Mouse (Mus musculus) spleen, adult 2 months (tissue): ENCODE measurements around the gene Gm20388. TPM values are rescaled to one million over a fixed set of nuclear protein-coding genes. Genes with fewer than 3 reads are reported as not detected.

Experiments
- DNase-seq, 2 experiments: peaks; one replicate each; pipeline versions ENCODE4 v3.0.0 to v3.0.0-alpha.2; 2012 to 2021; ENCODE audit warnings: low spot score in 2 of 2, low read depth in 1 of 2
- H3K27ac ChIP-seq: fragments of 200-500 bp; 2 replicates; pipeline ENCODE4 v1.5.1; 2012; ENCODE audit warnings: low read length, inconsistent platforms; ENCODE audit not compliant: insufficient read depth
- H3K27me3 ChIP-seq: fragments of 200-500 bp; 2 replicates; pipeline ENCODE4 v1.6.1; 2012; ENCODE audit warnings: mild to moderate bottlenecking, moderate library complexity, low read length, inconsistent platforms; ENCODE audit not compliant: control insufficient read depth, insufficient read depth
- H3K36me3 ChIP-seq: fragments of 200-500 bp; 2 replicates; pipeline ENCODE4 v1.6.1; 2012; ENCODE audit warnings: mild to moderate bottlenecking, low read length, inconsistent platforms; ENCODE audit not compliant: control insufficient read depth, insufficient read depth
- H3K4me1 ChIP-seq: fragments of 200-500 bp; 2 replicates; pipeline ENCODE4 v1.6.1; 2011; ENCODE audit warnings: inconsistent platforms; ENCODE audit not compliant: control insufficient read depth, insufficient read depth, insufficient read length
- H3K4me3 ChIP-seq: fragments of 200-500 bp; 2 replicates; pipeline ENCODE4 v1.5.1; 2011; ENCODE audit warnings: mild to moderate bottlenecking, inconsistent platforms; ENCODE audit not compliant: insufficient read depth, insufficient read length; ENCODE audit errors: extremely low read depth
- CTCF ChIP-seq: fragments of 200-500 bp; IDR thresholded peaks from 2 replicates; pipeline ENCODE4 v1.5.1; 2011; ENCODE audit warnings: mild to moderate bottlenecking, inconsistent platforms; ENCODE audit not compliant: insufficient read depth, insufficient read length, insufficient replicate concordance; ENCODE audit errors: extremely low read depth
- POLR2A ChIP-seq: fragments of 200-500 bp; IDR thresholded peaks from 2 replicates; pipeline ENCODE4 v1.6.1; 2011; ENCODE audit warnings: low read depth, low read length, inconsistent platforms
- WGBS: fragments of 180-500 bp; shearing (Covaris S2); methylation state at CpG from one replicate; pipeline ENCODE4 v1.1.7; 2018; 5-methylcytosine and 5-hydroxymethylcytosine counted together
- polyA plus RNA-seq: library from polyadenylated mRNA; depleted of rRNA; stranded (reverse); fragments of >200 nt; gene quantifications from 2 replicates; pipeline ENCODE4 v1.2.3, GENCODE M21; 2012

Gm20388 gene
- polyA plus RNA-seq, 1 experiment: 26.1 TPM

DNA sequence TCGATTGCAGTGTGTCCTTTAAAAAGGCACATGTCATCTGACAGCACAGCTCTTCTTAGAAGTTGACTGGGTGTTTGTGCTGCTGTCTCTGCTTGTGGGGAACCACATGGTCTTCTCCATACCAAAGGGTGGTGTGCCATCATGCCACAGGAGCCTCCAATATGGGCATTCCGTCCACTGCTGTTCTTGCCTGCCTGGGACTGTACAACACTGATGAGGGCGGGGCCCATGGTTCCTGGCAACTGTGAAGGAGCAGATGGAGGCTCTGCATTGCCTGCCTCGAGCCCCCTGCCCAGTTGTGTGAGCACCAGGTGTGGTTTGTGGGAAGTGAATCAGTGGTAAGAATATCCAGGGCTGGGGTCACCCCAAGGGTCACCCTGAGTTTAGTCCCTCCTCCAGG, 2112.1 kb downstream of the Gm20388 start:
- DNase-seq: no peak
- 71% methylated on average over 4 of the region's 4 CpGs for WGBS
- Histone ChIP-seq H3K36me3 (peaks cover 42% of the 10 kb centered on the region), H3K4me1 (no peaks in the 10 kb centered on the region), H3K4me3 (no peak overlapping the region), H3K27me3 (no peaks in the 10 kb centered on the region), H3K27ac (no peak overlapping the region)
- no peak for TF ChIP-seq POLR2A
- TF ChIP-seq CTCF: no peak

DNA sequence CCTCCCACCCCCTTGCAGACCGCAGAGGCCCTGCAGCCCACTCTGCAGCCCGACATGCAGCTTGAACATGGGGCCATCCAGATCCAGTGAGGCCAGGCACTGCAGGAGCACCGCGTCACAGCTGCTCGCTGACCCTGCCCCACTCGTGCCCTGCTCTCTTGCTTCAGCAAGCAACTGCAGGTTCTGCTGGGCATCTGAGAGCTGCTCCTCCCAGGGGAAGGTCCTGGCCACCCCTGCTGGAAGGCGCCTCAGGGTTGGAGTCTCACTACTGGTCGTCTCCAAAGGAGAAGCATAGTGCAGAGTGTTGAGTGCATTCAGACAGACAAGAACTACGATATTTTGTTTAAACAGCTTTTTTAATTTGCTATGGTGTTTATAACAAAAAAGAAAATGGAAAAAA, 2114.9 kb downstream of the Gm20388 start:
- H3K4me3 ChIP-seq: no peak overlapping the region
- TF ChIP-seq CTCF (no peak), POLR2A (no peak)
- DNase-seq: no peak
- peaks cover 33% of the 10 kb centered on the region for H3K36me3 ChIP-seq
- H3K27me3 ChIP-seq: no peaks in the 10 kb centered on the region
- WGBS: 94% methylated on average over 9 of the region's 9 CpGs
- no peak overlapping the region for H3K27ac ChIP-seq
- no peaks in the 10 kb centered on the region for H3K4me1 ChIP-seq

DNA sequence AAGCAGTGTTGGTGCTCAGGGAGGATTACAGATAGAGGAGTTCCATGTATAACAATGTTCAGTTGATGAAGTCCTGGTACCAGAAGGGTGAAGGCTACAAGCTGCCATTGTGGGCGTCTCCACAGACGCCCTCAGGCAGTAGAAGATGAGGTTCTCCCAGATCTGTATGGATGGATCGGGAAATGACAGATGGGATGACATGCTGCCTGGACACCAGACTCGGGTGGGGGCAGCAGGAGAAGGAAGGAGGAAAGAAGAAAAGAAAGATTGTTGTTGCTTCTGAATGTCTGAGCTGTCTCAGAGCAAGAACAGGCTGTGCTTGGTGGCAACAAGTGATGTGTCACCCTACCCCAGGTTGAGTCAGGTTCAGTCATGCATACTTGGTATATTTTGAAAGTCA, 2117.5 kb downstream of the Gm20388 start:
- no peak for DNase-seq
- no peaks in the 10 kb centered on the region for H3K27me3 ChIP-seq
- H3K4me1 ChIP-seq: no peaks in the 10 kb centered on the region
- WGBS: 88% methylated on average over 4 of the region's 4 CpGs
- no peak for TF ChIP-seq CTCF
- TF ChIP-seq POLR2A: no peak
- H3K36me3 ChIP-seq: peaks cover 23% of the 10 kb centered on the region
- H3K27ac ChIP-seq: no peak overlapping the region
- H3K4me3 ChIP-seq: no peak overlapping the region

GRCm38 (mm10) chr8:122030965-122031364, 2120.3 kb downstream of the Gm20388 start:
- Histone ChIP-seq H3K4me3 (no peak overlapping the region), H3K4me1 (no peaks in the 10 kb centered on the region), H3K27me3 (no peaks in the 10 kb centered on the region), H3K27ac (no peak overlapping the region), H3K36me3 (peaks cover 4% of the 10 kb centered on the region)
- 88% methylated on average over 7 of the region's 7 CpGs for WGBS
- TF ChIP-seq POLR2A: no peak
- TF ChIP-seq CTCF: no peak
- no peak for DNase-seq

GRCm38 (mm10) chr8:122032741-122033140, 2122.1 kb downstream of the Gm20388 start:
- no peak overlapping the region for H3K27ac ChIP-seq
- DNase-seq: no peak
- no peaks in the 10 kb centered on the region for H3K4me1 ChIP-seq
- H3K36me3 ChIP-seq: no peaks in the 10 kb centered on the region
- H3K27me3 ChIP-seq: no peaks in the 10 kb centered on the region
- 72% methylated on average over 9 of the region's 9 CpGs for WGBS
- TF ChIP-seq POLR2A: no peak
- TF ChIP-seq CTCF: no peak
- H3K4me3 ChIP-seq: no peak overlapping the region

DNA sequence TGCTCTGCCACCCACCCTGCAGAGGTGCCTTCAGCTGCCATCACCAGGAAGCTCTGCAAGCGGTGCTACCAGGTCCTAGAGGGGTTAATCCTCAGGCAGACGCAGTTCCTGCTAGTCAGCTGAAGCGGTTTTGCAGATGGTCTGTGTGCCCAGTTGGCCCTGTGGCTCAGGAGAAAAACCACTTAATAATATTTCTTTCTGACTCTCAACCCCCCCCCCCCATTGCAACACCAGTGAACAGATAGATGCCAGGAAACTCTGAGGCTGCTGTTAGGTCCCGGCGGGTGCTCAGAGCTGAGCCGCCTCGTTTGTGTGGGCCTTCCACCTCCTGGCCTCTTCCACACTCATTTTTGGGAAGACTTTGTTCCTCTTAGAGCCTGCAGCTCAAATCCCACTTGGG, 2124.9 kb downstream of the Gm20388 start:
- WGBS: 21% methylated on average over 7 of the region's 7 CpGs
- no peaks in the 10 kb centered on the region for H3K4me1 ChIP-seq
- H3K36me3 ChIP-seq: no peaks in the 10 kb centered on the region
- DNase-seq: no peak
- no peaks in the 10 kb centered on the region for H3K27me3 ChIP-seq
- no peak overlapping the region for H3K4me3 ChIP-seq
- H3K27ac ChIP-seq: no peak overlapping the region
- TF ChIP-seq CTCF: no peak
- no peak for TF ChIP-seq POLR2A

- TF ChIP-seq POLR2A (no peak), CTCF (no peak)
- Histone ChIP-seq H3K27me3 (no peaks in the 10 kb centered on the region), H3K4me3 (no peak overlapping the region), H3K4me1 (no peaks in the 10 kb centered on the region), H3K36me3 (no peaks in the 10 kb centered on the region), H3K27ac (no peak overlapping the region)
- WGBS: 67% methylated on average over 6 of the region's 6 CpGs
- no peak for DNase-seq
Measured at GRCm38 (mm10) chr8:122036325-122036724, 2125.7 kb downstream of the Gm20388 start.
